Mouse (Mus musculus): ENCODE results near the gene Resp18.

- no peak for TF ChIP-seq KAT2A (IDR thresholded peaks at IDR 0.05; ENCODE audit: insufficient replicate concordance, low read length)
- no peak for TF ChIP-seq CTCF (conservative IDR thresholded peaks at IDR 0.05 in 1 of 2, IDR thresholded peaks at IDR 0.05 in 1 of 2; ENCODE audit: low read depth in 2 of 2, low read length in 2 of 2)
Measured at GRCm38 (mm10) chr1:75278228-75278627, at the start of gene Resp18.

Data from CH12.LX (cell line).